Mouse (Mus musculus) C2C12 (cell line): Measurements from ENCODE around the gene Ercc1.

ENCODE experiments used
- CEBPB ChIP-seq: IDR thresholded peaks from one replicate; pipeline ENCODE4 v1.6.1; 2011; ENCODE audit warnings: low read depth, mild to moderate bottlenecking, control low read depth, moderate library complexity
- CTCF ChIP-seq: IDR thresholded peaks from one replicate; pipeline ENCODE4 v1.5.1; 2011; ENCODE audit not compliant: control insufficient read depth, insufficient read depth, insufficient read length
- FOSL1 ChIP-seq: IDR thresholded peaks from one replicate; pipeline ENCODE4 v1.8.0; 2011; ENCODE audit warnings: mild to moderate bottlenecking, low read length; ENCODE audit not compliant: poor library complexity, insufficient read depth, severe bottlenecking
- MAX ChIP-seq: IDR thresholded peaks from one replicate; pipeline ENCODE4 v1.6.1; 2011; ENCODE audit warnings: mild to moderate bottlenecking, control low read depth
- MYOD1 ChIP-seq: IDR thresholded peaks from one replicate; pipeline ENCODE4 v1.6.1; 2011; ENCODE audit warnings: low read depth; ENCODE audit not compliant: control insufficient read depth, insufficient read length
- MYOG ChIP-seq: IDR thresholded peaks from one replicate; pipeline ENCODE4 v1.6.1; 2011; ENCODE audit not compliant: control insufficient read depth, insufficient read length; ENCODE audit errors: extremely low read depth
- USF1 ChIP-seq: IDR thresholded peaks from one replicate; pipeline ENCODE4 v1.6.1; 2011; ENCODE audit warnings: low read depth, mild to moderate bottlenecking, control low read depth, moderate library complexity

- TF ChIP-seq CTCF (peak; percentile 19), CEBPB (no peak), MYOG (no peak), MYOD1 (no peak), MAX (no peak), USF1 (no peak), FOSL1 (no peak)
Observed at GRCm38 (mm10) chr7:19343210-19343808, 1.3 kb upstream of the Ercc1 start.
